Mouse (Mus musculus): ENCODE data around the gene Rhox3h.
"Not testable (repeated sequence)": the region's sequence is repeated elsewhere in the genome, so short reads cannot be mapped to it uniquely, and the experiment has no call there.

The Rhox3h gene

DNA sequence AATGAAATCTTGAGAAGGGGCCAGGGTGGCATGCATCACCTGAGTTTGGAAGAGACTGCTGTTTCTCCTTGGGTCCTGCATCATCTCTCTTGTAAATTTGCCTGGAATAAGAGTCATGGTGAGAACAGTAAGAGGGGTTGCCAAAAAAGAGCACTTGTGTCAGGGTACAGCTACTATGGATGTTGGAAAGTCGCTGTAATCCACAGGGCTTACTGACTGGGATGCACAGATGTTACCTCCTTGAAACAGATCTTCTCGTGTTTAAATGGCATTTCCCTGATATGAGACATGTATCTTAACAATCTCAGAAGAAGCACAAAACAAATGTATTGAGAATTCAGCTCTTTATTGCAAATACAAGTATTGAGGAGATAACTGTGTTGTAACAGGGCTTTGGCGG, at the start of gene Rhox3h:
Gene Rhox3h, minus strand, starts transcription at position 101 of the 400 bp plus-strand sequence.
- not testable (repeated sequence) for DNase-seq (ENCODE audit: low spot score in 2 of 2)

DNA sequence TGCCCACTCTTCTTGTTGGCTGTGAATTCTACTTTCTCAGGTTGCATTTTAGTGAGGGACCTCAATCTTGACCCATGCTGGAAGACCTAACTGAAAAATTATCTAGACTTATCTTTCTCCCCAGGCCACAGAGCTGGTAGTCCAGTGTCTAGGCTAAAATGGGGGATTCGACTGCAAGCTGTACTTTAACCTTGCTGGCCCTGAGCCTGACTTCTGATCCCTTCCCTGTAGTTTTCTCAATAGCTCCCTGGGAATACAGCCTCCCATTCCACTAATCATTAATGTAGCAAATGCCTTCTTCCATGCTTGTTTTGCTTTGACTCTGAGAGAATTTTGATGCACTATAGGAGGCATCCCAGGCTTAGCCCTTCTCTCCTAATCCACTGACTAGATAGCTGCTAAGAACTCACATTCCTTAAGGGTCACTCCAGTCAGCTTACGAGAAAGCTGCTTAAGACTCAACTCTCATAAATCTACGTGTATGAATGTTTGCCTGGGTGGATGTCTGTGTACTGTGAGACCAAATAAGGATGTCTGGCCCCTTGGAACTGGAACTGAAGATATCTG, 33.3 kb upstream of the Rhox3h start:
- DNase-seq (ENCODE audit: low spot score in 2 of 2): no peak

DNA sequence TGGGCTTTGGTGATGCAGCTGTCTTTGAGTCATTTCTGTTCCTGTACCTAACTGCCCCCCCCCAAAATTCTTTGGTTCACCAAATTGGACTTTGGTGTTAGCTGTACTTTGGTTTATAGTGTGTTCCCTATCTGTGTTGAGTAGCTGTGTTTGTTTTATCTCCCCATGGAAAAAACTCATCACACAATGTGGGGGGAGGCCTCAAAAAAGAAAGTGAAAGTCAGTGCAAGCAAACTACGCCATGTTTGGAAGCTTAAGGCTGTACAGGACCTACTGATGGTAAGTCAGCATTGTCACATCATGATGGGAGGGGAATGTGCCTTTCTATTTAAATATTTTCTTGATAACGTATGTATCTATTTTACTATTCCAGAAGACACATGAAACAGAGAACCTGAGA, 23.7 kb upstream of the Rhox3h start:
- no peak for DNase-seq (ENCODE audit: low spot score in 2 of 2)

DNA sequence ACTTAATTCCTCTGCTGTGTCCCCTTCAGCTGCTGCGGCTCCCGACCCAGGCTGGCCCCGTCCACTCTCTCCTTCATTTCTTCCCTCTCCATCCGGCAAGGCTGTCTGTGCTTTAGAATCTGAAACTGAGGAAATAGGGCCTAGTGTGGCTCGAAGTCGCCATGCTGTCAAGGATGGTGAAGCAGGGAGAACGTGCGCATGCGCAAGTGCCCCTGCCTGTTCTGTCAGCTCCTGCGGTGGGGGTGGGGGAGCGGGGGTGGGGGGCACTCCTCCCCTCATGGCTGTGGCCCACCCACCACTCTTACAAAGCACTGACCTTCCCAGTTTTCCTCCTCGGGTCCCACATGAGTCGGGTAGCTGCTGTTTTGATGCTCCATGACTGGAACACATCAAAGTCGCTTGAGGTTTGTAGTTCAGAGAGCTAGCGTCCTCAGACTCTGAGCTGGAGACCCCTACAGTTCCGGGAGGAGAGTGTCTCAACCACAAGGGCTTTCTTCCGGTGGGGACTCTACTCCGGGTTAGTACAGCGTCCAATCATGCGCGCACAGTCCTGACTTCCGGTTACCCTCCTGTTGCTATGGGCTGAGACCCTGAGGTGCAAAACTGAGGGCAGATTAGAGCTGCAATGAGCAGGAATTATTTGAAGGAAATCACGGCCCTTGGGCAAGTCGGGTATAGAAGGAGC, 14.6 kb upstream of the Rhox3h start:
- DNase-seq (ENCODE audit: low spot score in 2 of 2): no peak

DNA sequence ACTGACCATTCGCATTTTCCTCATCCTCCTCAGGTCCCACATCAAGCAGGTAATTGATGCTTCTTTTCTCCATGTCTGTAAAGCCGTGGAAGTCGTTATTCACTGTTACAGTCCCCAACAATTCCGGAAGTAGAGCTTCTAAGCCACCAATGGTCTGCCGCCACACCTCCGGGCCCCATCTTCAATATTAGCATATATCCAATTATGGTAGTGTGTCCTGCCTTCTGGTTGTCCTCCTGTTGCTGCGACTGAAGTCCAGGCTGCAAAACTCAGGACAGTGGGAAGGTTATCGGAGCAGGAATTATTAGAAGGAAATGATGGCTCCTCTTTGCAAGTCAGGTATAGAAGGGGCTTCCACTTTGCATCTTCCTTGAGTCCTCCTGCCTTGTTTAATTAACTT, 4.6 kb upstream of the Rhox3h start, which contains the start of gene Rhox2h:
Gene Rhox2h, minus strand, starts transcription at position 101 of the 400 bp plus-strand sequence.
- DNase-seq (ENCODE audit: low spot score in 2 of 2): not testable (repeated sequence)

DNA sequence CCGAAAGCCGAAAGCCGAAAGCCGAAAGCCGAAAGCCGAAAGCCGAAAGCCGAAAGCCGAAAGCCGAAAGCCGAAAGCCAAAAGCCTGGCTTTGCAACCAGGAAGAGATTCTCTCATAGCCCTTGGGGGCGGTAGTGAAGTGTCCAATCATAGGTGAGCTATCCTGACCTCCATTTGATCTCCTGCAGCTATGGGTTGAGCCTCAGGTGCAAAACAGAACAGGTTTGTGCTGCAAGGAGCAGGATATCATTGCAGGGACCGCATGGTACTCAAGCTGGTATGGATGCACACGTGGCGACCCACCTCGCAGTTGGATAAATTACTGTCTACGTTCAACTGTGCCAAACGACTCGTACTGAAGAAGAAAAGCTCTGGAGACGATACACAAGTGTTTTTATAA, 17.3 kb downstream of the Rhox3h start, which contains the start of gene Rhox4g:
Gene Rhox4g, minus strand, starts transcription at position 101 of the 400 bp plus-strand sequence.
- DNase-seq (ENCODE audit: low spot score in 2 of 2): not testable (repeated sequence)

DNA sequence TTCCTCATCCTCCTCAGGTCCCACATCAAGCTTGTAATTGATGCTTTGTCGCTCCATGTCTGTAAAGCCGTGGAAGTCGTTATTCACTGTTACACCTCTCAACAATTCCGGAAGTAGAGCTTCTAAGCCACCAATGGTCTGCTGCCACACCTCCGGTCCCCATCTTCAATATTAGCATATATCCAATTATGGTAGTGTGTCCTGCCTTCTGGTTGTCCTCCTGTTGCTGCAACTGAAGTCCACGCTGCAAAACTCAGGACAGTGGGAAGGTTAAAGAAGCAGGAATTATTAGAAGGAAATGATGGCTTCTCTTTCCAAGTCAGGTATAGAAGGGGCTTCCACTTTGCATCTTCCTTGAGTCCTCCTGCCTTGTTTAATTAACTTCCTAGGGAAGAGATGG, 25.2 kb downstream of the Rhox3h start, which contains the start of gene Rhox2g:
Gene Rhox2g, minus strand, starts transcription at position 101 of the 400 bp plus-strand sequence.
- not testable (repeated sequence) for DNase-seq (ENCODE audit: low spot score in 2 of 2)

DNA sequence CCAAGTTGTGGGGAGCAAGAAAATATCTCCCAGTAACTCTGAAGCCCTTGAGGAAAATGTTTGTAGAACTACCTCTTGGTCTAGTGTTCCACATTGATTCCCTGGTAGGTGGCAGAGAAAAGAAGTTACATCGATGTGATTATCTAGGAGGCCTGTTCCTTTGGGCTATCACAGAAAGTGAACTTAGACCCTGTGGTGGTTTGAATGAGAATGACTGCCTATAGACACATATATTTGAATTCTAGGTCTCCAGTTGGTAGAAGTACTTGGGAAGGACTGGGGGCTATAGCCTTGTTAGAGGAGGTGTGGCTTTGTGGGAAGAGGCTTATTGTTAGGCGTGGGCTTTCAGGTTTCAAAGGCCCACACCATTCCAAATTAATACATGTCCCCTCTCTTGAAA, 40.1 kb downstream of the Rhox3h start, which contains the start of gene Rhox3g:
Gene Rhox3g, minus strand, starts transcription at position 101 of the 400 bp plus-strand sequence.
- DNase-seq (ENCODE audit: low spot score in 2 of 2): not testable (repeated sequence)

All from thymus, postnatal 10 days (tissue).